Mouse (Mus musculus) neural tube, embryonic 15.5 days (tissue): ENCODE measurements around the gene Cacna2d4. TPM values are rescaled to one million over a fixed set of nuclear protein-coding genes. Genes with fewer than 3 reads are reported as not detected.

ENCODE experiments used
- ATAC-seq: fragments of 200-750 bp; cut with Nextera tagmentation; 2 replicates; pipeline ENCODE4 v1.8.0; 2017; ENCODE audit warnings: mild to moderate bottlenecking, moderate TSS enrichment, moderate library complexity; ENCODE audit not compliant: low FRiP score
- H3K27ac ChIP-seq: fragments of 300-500 bp; sonication (generic); replicated peaks from 2 replicates; pipeline ENCODE4 v1.5.1; 2015; ENCODE audit warnings: mild to moderate bottlenecking, inconsistent platforms
- H3K27me3 ChIP-seq: fragments of 300-500 bp; sonication (generic); replicated peaks from 2 replicates; pipeline ENCODE4 v1.6.1; 2015; ENCODE audit warnings: inconsistent platforms
- H3K36me3 ChIP-seq: fragments of 300-500 bp; sonication (generic); 2 replicates; pipeline ENCODE4 v1.6.1; 2015; ENCODE audit warnings: inconsistent platforms
- H3K4me1 ChIP-seq: fragments of 300-500 bp; sonication (generic); 2 replicates; pipeline ENCODE4 v1.6.1; 2015; ENCODE audit warnings: inconsistent platforms
- H3K4me2 ChIP-seq: fragments of 300-500 bp; sonication (generic); 2 replicates; pipeline ENCODE4 v1.6.1; 2015; ENCODE audit warnings: inconsistent platforms, mild to moderate bottlenecking, moderate library complexity
- H3K4me3 ChIP-seq: fragments of 300-500 bp; sonication (generic); replicated peaks from 2 replicates; pipeline ENCODE4 v1.5.1; 2015; ENCODE audit warnings: mild to moderate bottlenecking, inconsistent platforms
- H3K9ac ChIP-seq: fragments of 300-500 bp; sonication (generic); replicated peaks from 2 replicates; pipeline ENCODE4 v1.6.1; 2015; ENCODE audit warnings: mild to moderate bottlenecking, inconsistent platforms
- H3K9me3 ChIP-seq: fragments of 300-500 bp; sonication (generic); replicated peaks from 2 replicates; pipeline ENCODE4 v1.6.1; 2016; ENCODE audit warnings: inconsistent platforms
- WGBS: fragments of 180-500 bp; shearing (Covaris S2); methylation state at CpG from one replicate; pipeline ENCODE4 v1.1.7; 2015; ENCODE audit warnings: mixed read lengths; 5-methylcytosine and 5-hydroxymethylcytosine counted together
- polyA plus RNA-seq: library from polyadenylated mRNA; unstranded; fragments of >200 nt; fragmentation: Nextera tagmentation; extraction: Ambion mirVana; gene quantifications from 2 replicates; pipeline ENCODE4 v1.2.1, GENCODE M21; 2015

Cacna2d4 gene
- polyA plus RNA-seq: 0.40 and 1.2 TPM in 2 replicates

DNA sequence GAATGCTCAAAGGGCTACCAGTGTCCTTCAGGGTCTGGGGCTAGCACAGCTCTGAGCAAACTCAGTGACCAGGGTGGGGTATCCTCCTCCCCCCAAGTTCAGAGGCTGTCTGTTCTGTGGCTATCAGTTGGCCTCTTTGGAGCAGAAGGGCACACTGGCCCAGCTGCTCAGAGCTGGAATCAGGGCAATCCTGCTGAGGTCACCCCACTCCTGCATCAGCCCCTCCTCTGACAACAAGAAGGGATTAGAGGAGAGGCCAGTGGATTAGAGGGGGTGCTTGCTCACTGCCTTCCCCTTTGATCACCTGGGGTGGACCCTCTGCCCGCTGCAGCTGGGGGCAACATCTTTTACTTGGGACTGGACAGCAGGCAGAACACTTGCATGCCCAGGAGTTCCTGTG lies at the start of gene Cacna2d4:
Gene Cacna2d4 (plus strand): TSS at position 286 of the 400 bp plus-strand sequence.
- WGBS: 69% methylated on average over 1 of the region's 1 CpGs
- Histone ChIP-seq H3K9me3 (no peaks in the 10 kb centered on the region), H3K36me3 (no peaks in the 10 kb centered on the region), H3K27me3 (no peaks in the 10 kb centered on the region), H3K4me2 (no peak within 1 kb of the TSS), H3K4me3 (no peak within 1 kb of the TSS), H3K4me1 (peaks cover 23% of the 10 kb centered on the region), H3K9ac (no peak within 1 kb of the TSS), H3K27ac (peak within 1 kb of the TSS; percentile 76)
- no peak for ATAC-seq

DNA sequence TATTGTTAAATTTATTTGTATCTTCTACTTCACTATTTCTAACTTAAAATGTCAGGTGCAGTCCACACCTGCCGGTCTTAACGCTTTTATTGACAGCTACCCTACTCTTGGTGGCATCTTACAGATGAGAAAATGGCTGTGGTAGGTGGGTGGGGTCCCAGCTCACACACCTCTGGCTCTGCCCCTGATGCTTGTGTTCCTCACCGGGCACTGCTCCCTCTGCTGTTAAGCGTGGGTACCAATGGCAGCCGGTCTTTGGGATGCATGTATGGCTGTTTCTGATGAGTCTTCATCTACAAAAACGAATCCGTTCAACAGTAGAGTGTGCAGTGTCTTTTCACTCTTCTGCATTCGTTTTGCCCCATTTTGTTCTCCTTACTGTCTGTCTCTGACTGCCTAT lies 49.7 kb upstream of the Cacna2d4 start:
- WGBS: 63% methylated on average over 8 of the region's 8 CpGs
- H3K36me3 ChIP-seq: peaks cover 32% of the 10 kb centered on the region
- no peak overlapping the region for H3K4me2 ChIP-seq
- no peaks in the 10 kb centered on the region for H3K9me3 ChIP-seq
- no peak for ATAC-seq
- no peaks in the 10 kb centered on the region for H3K4me1 ChIP-seq
- no peak overlapping the region for H3K9ac ChIP-seq
- H3K4me3 ChIP-seq: no peak overlapping the region
- no peak overlapping the region for H3K27ac ChIP-seq
- H3K27me3 ChIP-seq: no peaks in the 10 kb centered on the region

- Histone ChIP-seq H3K9ac (no peak overlapping the region), H3K4me2 (no peak overlapping the region), H3K27me3 (no peaks in the 10 kb centered on the region), H3K4me1 (no peaks in the 10 kb centered on the region), H3K9me3 (no peaks in the 10 kb centered on the region), H3K36me3 (peaks cover 39% of the 10 kb centered on the region), H3K4me3 (no peak overlapping the region), H3K27ac (no peak overlapping the region)
- no peak for ATAC-seq
- 54% methylated on average over 6 of the region's 6 CpGs for WGBS
Measured at GRCm38 (mm10) chr6:119187631-119188030, 48.7 kb upstream of the Cacna2d4 start.

- no peak overlapping the region for H3K9ac ChIP-seq
- H3K27ac ChIP-seq: no peak overlapping the region
- no peaks in the 10 kb centered on the region for H3K9me3 ChIP-seq
- ATAC-seq: no peak
- H3K36me3 ChIP-seq: peaks cover 48% of the 10 kb centered on the region
- no peaks in the 10 kb centered on the region for H3K4me1 ChIP-seq
- H3K4me3 ChIP-seq: no peak overlapping the region
- 94% methylated on average over 4 of the region's 4 CpGs for whole genome bisulfite sequencing
- H3K4me2 ChIP-seq: no peak overlapping the region
- H3K27me3 ChIP-seq: no peaks in the 10 kb centered on the region
Measured at GRCm38 (mm10) chr6:119191478-119191877, 44.8 kb upstream of the Cacna2d4 start.

DNA sequence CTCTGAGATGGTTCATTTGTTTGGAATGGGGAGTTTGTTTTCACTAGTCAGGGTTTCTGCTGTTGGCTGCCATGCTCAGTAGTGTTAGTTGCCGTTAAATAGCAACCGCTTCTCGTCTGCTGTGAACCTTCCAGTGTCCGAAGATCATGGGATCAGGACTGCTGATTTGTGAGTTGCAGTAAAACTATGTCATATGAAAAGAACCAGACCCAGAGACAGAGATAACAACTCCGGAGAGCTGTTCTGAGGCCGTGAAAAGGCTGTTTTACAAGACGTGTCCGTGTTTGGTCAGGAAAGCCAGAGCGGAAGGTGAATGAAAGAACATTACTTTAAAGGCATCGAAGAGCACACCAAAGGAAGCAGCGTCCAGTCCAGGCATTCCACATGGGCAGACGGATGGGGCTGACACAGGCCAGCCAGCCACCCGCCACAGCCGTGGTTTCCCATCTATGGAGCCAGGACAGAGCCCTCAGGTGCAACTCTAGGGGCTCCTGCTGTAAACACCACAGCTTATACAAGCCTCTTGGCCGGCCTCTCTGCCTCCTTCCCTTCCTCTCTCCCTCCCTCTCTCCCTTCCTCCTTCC lies 42.7 kb upstream of the Cacna2d4 start:
- no peak overlapping the region for H3K4me3 ChIP-seq
- no peak for ATAC-seq

DNA sequence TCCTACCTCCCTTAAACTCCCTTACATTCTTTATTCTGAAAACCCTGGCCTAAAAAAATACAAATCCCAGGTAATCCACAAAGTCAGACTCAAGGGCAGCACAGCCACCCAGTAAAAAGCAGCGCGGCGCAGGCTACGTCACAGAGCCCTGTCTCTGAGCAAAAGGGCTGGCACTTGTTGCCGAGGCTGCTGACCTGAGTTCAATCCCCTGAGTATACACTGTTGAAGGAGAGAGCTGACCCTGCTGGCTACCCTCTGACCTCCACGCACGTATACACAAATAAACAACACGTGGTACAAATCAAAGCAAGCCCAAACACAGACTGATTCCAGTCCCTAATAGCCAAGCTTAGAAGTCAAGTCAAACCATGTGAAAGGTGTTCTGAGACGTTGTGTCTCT lies 42.2 kb upstream of the Cacna2d4 start:
- no peak for ATAC-seq
- WGBS: 91% methylated on average over 9 of the region's 9 CpGs
- Histone ChIP-seq H3K9me3 (no peaks in the 10 kb centered on the region), H3K4me3 (no peak overlapping the region), H3K4me2 (no peak overlapping the region), H3K27ac (no peak overlapping the region), H3K27me3 (no peaks in the 10 kb centered on the region), H3K36me3 (peaks cover 48% of the 10 kb centered on the region), H3K9ac (no peak overlapping the region), H3K4me1 (peaks cover 9% of the 10 kb centered on the region)

More for the DNA sequence above, 42.7 kb upstream of the Cacna2d4 start:
- Histone ChIP-seq H3K27me3 (no peaks in the 10 kb centered on the region), H3K4me1 (peaks cover 5% of the 10 kb centered on the region), H3K27ac (no peak overlapping the region), H3K36me3 (peaks cover 48% of the 10 kb centered on the region), H3K4me2 (no peak overlapping the region), H3K9me3 (no peaks in the 10 kb centered on the region), H3K9ac (no peak overlapping the region)
- WGBS: 91% methylated on average over 15 of the region's 15 CpGs

- Histone ChIP-seq H3K4me3 (no peak overlapping the region), H3K27ac (no peak overlapping the region), H3K9ac (no peak overlapping the region), H3K4me2 (no peak overlapping the region), H3K36me3 (peaks cover 45% of the 10 kb centered on the region), H3K27me3 (no peaks in the 10 kb centered on the region), H3K9me3 (no peaks in the 10 kb centered on the region), H3K4me1 (peaks cover 14% of the 10 kb centered on the region)
- no peak for ATAC-seq
- WGBS: 86% methylated on average over 7 of the region's 7 CpGs
Measured at GRCm38 (mm10) chr6:119194601-119195000, 41.7 kb upstream of the Cacna2d4 start.

- no peaks in the 10 kb centered on the region for H3K27me3 ChIP-seq
- no peak within 1 kb of the TSS for H3K4me2 ChIP-seq
- no peak within 1 kb of the TSS for H3K9ac ChIP-seq
- H3K27ac ChIP-seq: no peak within 1 kb of the TSS
- peaks cover 28% of the 10 kb centered on the region for H3K36me3 ChIP-seq
- no peaks in the 10 kb centered on the region for H3K9me3 ChIP-seq
- H3K4me1 ChIP-seq: peaks cover 14% of the 10 kb centered on the region
- no peak within 1 kb of the TSS for H3K4me3 ChIP-seq
- no peak for ATAC-seq
- WGBS: 78% methylated on average over 17 of the region's 17 CpGs
Measured at GRCm38 (mm10) chr6:119196382-119197305, 39.7 kb upstream of the Cacna2d4 start, which contains the start of gene Cacna1c. Gene Cacna1c (minus strand): TSS chr6:119196418.

GRCm38 (mm10) chr6:119198534-119199273 lies 37.6 kb upstream of the Cacna2d4 start:
- Histone ChIP-seq H3K4me3 (no peak overlapping the region), H3K27me3 (no peaks in the 10 kb centered on the region), H3K9ac (no peak overlapping the region), H3K36me3 (peaks cover 16% of the 10 kb centered on the region), H3K9me3 (no peaks in the 10 kb centered on the region), H3K27ac (no peak overlapping the region; the same call in 1 of the 2 replicates), H3K4me2 (no peak overlapping the region), H3K4me1 (peaks cover 14% of the 10 kb centered on the region)
- ATAC-seq: no peak
- WGBS: 31% methylated on average over 15 of the region's 15 CpGs

- peaks cover 14% of the 10 kb centered on the region for H3K4me1 ChIP-seq
- no peak overlapping the region for H3K9ac ChIP-seq
- peaks cover 12% of the 10 kb centered on the region for H3K36me3 ChIP-seq
- H3K27ac ChIP-seq: no peak overlapping the region
- H3K27me3 ChIP-seq: no peaks in the 10 kb centered on the region
- no peak for ATAC-seq
- WGBS: 27% methylated on average over 8 of the region's 8 CpGs
- no peak overlapping the region for H3K4me2 ChIP-seq
- no peak overlapping the region for H3K4me3 ChIP-seq
- no peaks in the 10 kb centered on the region for H3K9me3 ChIP-seq
Measured at GRCm38 (mm10) chr6:119199274-119199879, 36.9 kb upstream of the Cacna2d4 start.

DNA sequence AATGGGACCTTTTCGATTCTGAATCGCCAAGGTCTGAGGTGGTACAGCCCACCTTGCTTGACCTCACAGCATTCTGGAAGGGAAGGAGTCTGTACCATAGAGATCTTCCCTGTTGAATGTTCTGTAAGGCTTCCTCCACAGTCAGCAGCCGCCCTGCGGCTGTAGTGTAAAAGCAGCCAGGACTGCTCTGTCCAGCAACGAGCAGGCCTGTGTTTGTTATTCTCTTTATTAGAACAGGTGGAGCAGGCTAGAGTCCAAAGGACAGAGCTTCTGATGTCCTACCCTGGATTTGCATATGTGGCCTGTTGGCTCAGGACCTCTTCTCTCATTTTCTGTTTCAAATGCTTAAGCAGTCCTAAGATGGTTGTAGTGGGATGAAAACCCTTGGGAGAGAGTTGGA lies 36.0 kb upstream of the Cacna2d4 start:
- Histone ChIP-seq H3K4me1 (peaks cover 14% of the 10 kb centered on the region), H3K4me3 (no peak overlapping the region), H3K27me3 (no peaks in the 10 kb centered on the region), H3K9me3 (no peaks in the 10 kb centered on the region), H3K36me3 (peaks cover 12% of the 10 kb centered on the region), H3K27ac (no peak overlapping the region), H3K4me2 (no peak overlapping the region), H3K9ac (no peak overlapping the region)
- no peak for ATAC-seq
- WGBS: 84% methylated on average over 5 of the region's 5 CpGs
